Mouse (Mus musculus) midbrain, embryonic 16.5 days (tissue): ENCODE measurements around the gene Plekha6. TPM values are rescaled to one million over a fixed set of nuclear protein-coding genes. Genes with fewer than 3 reads are reported as not detected.

Experiments used
- ATAC-seq: fragments of 200-750 bp; cut with Nextera tagmentation; 2 replicates; pipeline ENCODE4 v1.8.0; 2017; ENCODE audit warnings: moderate TSS enrichment
- H3K27ac ChIP-seq: fragments of 300-500 bp; sonication (generic); 2 replicates; pipeline ENCODE4 v1.5.1; 2014; ENCODE audit warnings: mild to moderate bottlenecking, low read length, mixed read lengths
- H3K27me3 ChIP-seq: fragments of 300-500 bp; sonication (generic); 2 replicates; pipeline ENCODE4 v1.6.1; 2014; ENCODE audit warnings: low read depth, low read length, mixed read lengths; ENCODE audit not compliant: control insufficient read depth, insufficient read depth
- H3K36me3 ChIP-seq: fragments of 300-500 bp; sonication (generic); 2 replicates; pipeline ENCODE4 v1.6.1; 2014; ENCODE audit warnings: mild to moderate bottlenecking, low read length, moderate library complexity, mixed read lengths; ENCODE audit not compliant: control insufficient read depth, insufficient read depth
- H3K4me1 ChIP-seq: fragments of 300-500 bp; sonication (generic); 2 replicates; pipeline ENCODE4 v1.6.1; 2014; ENCODE audit warnings: mild to moderate bottlenecking, low read length, mixed read lengths; ENCODE audit not compliant: control insufficient read depth, insufficient read depth
- H3K4me2 ChIP-seq: fragments of 300-500 bp; sonication (generic); 2 replicates; pipeline ENCODE4 v1.6.1; 2014; ENCODE audit warnings: mild to moderate bottlenecking, low read length, mixed read lengths
- H3K4me3 ChIP-seq: fragments of 300-500 bp; sonication (generic); 2 replicates; pipeline ENCODE4 v1.5.1; 2014; ENCODE audit warnings: low read depth, mild to moderate bottlenecking, low read length, moderate library complexity, mixed read lengths
- H3K9ac ChIP-seq: fragments of 300-500 bp; sonication (generic); 2 replicates; pipeline ENCODE4 v1.6.1; 2014; ENCODE audit warnings: low read depth, low read length, mixed read lengths
- H3K9me3 ChIP-seq: fragments of 300-500 bp; sonication (generic); replicated peaks from 2 replicates; pipeline ENCODE4 v1.6.1; 2014; ENCODE audit warnings: mild to moderate bottlenecking, low read length, mixed read lengths; ENCODE audit not compliant: control insufficient read depth, poor library complexity, severe bottlenecking
- WGBS: fragments of 180-500 bp; shearing (Covaris S2); extraction: QIAGEN DNeasy Blood & Tissue Kit; methylation state at CpG from one replicate; pipeline ENCODE4 v1.1.7; 2014; 5-methylcytosine and 5-hydroxymethylcytosine counted together
- polyA plus RNA-seq: library from polyadenylated mRNA; unstranded; fragments of >200 nt; fragmentation: Nextera tagmentation; extraction: Ambion mirVana; gene quantifications from 2 replicates; pipeline ENCODE4 v1.2.1, GENCODE M21; 2015

Plekha6 gene
- polyA plus RNA-seq, 1 experiment from 2014 or later, result 17.3 TPM

GRCm38 (mm10) chr1:133258694-133259093 is 94.7 kb downstream of the Plekha6 start:
- no peak overlapping the region for H3K4me3 ChIP-seq
- no peak overlapping the region for H3K9ac ChIP-seq
- no peak overlapping the region for H3K4me2 ChIP-seq
- no peak overlapping the region for H3K27ac ChIP-seq
- H3K27me3 ChIP-seq, result no peaks in the 10 kb centered on the region
- peaks cover 7% of the 10 kb centered on the region for H3K36me3 ChIP-seq
- ATAC-seq, result no peak
- WGBS, result 60% methylated on average over 6 of the region's 6 CpGs
- no peaks in the 10 kb centered on the region for H3K9me3 ChIP-seq
- peaks cover 24% of the 10 kb centered on the region for H3K4me1 ChIP-seq

- no peaks in the 10 kb centered on the region for H3K9me3 ChIP-seq
- no peak overlapping the region for H3K27ac ChIP-seq
- no peak for ATAC-seq
- H3K36me3 ChIP-seq, result peaks cover 11% of the 10 kb centered on the region
- H3K4me1 ChIP-seq, result peaks cover 8% of the 10 kb centered on the region
- WGBS, result 84% methylated on average over 6 of the region's 6 CpGs
- H3K27me3 ChIP-seq, result no peaks in the 10 kb centered on the region
- no peak overlapping the region for H3K9ac ChIP-seq
- H3K4me3 ChIP-seq, result no peak overlapping the region
- H3K4me2 ChIP-seq, result no peak overlapping the region
Measured at GRCm38 (mm10) chr1:133262628-133263027, 98.6 kb downstream of the Plekha6 start.

GRCm38 (mm10) chr1:133263134-133263533 is 99.1 kb downstream of the Plekha6 start:
- no peak overlapping the region for H3K27ac ChIP-seq
- no peak overlapping the region for H3K9ac ChIP-seq
- H3K9me3 ChIP-seq, result no peaks in the 10 kb centered on the region
- H3K4me1 ChIP-seq, result peaks cover 9% of the 10 kb centered on the region
- peaks cover 11% of the 10 kb centered on the region for H3K36me3 ChIP-seq
- 95% methylated on average over 7 of the region's 7 CpGs for WGBS
- ATAC-seq, result no peak
- H3K27me3 ChIP-seq, result no peaks in the 10 kb centered on the region
- no peak overlapping the region for H3K4me2 ChIP-seq
- no peak overlapping the region for H3K4me3 ChIP-seq

- no peak overlapping the region for H3K27ac ChIP-seq
- no peak overlapping the region for H3K4me3 ChIP-seq
- no peak overlapping the region for H3K9ac ChIP-seq
- no peak for ATAC-seq
- peaks cover 8% of the 10 kb centered on the region for H3K4me1 ChIP-seq
- 48% methylated on average over 12 of the region's 12 CpGs for WGBS
- H3K27me3 ChIP-seq, result no peaks in the 10 kb centered on the region
- H3K36me3 ChIP-seq, result peaks cover 11% of the 10 kb centered on the region
- H3K4me2 ChIP-seq, result no peak overlapping the region
- H3K9me3 ChIP-seq, result no peaks in the 10 kb centered on the region
Measured at GRCm38 (mm10) chr1:133264367-133264766, 100.4 kb downstream of the Plekha6 start.

- Histone ChIP-seq H3K9ac (no peak overlapping the region), H3K27me3 (no peaks in the 10 kb centered on the region), H3K27ac (no peak overlapping the region), H3K4me2 (no peak overlapping the region), H3K4me1 (peaks cover 8% of the 10 kb centered on the region), H3K36me3 (peaks cover 12% of the 10 kb centered on the region), H3K9me3 (no peaks in the 10 kb centered on the region), H3K4me3 (no peak overlapping the region)
- ATAC-seq, result no peak
- WGBS, result 72% methylated on average over 11 of the region's 11 CpGs
Measured at GRCm38 (mm10) chr1:133265114-133265766, 101.2 kb downstream of the Plekha6 start.

GRCm38 (mm10) chr1:133267094-133267493 is 103.1 kb downstream of the Plekha6 start:
- no peak overlapping the region for H3K4me2 ChIP-seq
- H3K36me3 ChIP-seq, result peaks cover 18% of the 10 kb centered on the region
- peaks cover 8% of the 10 kb centered on the region for H3K4me1 ChIP-seq
- no peak overlapping the region for H3K4me3 ChIP-seq
- WGBS, result 35% methylated on average over 3 of the region's 3 CpGs
- ATAC-seq, result no peak
- no peaks in the 10 kb centered on the region for H3K9me3 ChIP-seq
- H3K27ac ChIP-seq, result no peak overlapping the region
- no peak overlapping the region for H3K9ac ChIP-seq
- no peaks in the 10 kb centered on the region for H3K27me3 ChIP-seq

GRCm38 (mm10) chr1:133267813-133268492 is 103.9 kb downstream of the Plekha6 start:
- H3K4me2 ChIP-seq, result no peak overlapping the region
- peaks cover 8% of the 10 kb centered on the region for H3K4me1 ChIP-seq
- peaks cover 18% of the 10 kb centered on the region for H3K36me3 ChIP-seq
- H3K4me3 ChIP-seq, result no peak overlapping the region
- peak overlapping the region; percentile 43 for H3K27ac ChIP-seq
- no peaks in the 10 kb centered on the region for H3K27me3 ChIP-seq
- H3K9me3 ChIP-seq, result no peaks in the 10 kb centered on the region
- peak; percentile 29; the same call in 1 of the 2 replicates for ATAC-seq
- peak overlapping the region; percentile 18; the same call in 1 of the 2 replicates for H3K9ac ChIP-seq
- WGBS, result 11% methylated on average over 10 of the region's 10 CpGs

- Histone ChIP-seq H3K36me3 (peaks cover 18% of the 10 kb centered on the region), H3K9ac (peak overlapping the region; percentile 18; the same call in 1 of the 2 replicates), H3K9me3 (no peaks in the 10 kb centered on the region), H3K27me3 (no peaks in the 10 kb centered on the region), H3K27ac (peak overlapping the region; percentile 12; the same call in 1 of the 2 replicates), H3K4me2 (no peak overlapping the region), H3K4me3 (no peak overlapping the region), H3K4me1 (peaks cover 8% of the 10 kb centered on the region)
- no peak for ATAC-seq
- 69% methylated on average over 3 of the region's 3 CpGs for WGBS
Measured at GRCm38 (mm10) chr1:133268503-133268902, 104.5 kb downstream of the Plekha6 start.

- Histone ChIP-seq H3K36me3 (peaks cover 20% of the 10 kb centered on the region), H3K4me2 (no peak overlapping the region), H3K4me3 (no peak overlapping the region), H3K4me1 (peaks cover 8% of the 10 kb centered on the region), H3K9ac (no peak overlapping the region), H3K9me3 (no peaks in the 10 kb centered on the region), H3K27ac (no peak overlapping the region), H3K27me3 (no peaks in the 10 kb centered on the region)
- ATAC-seq, result no peak
- WGBS, result 58% methylated on average over 6 of the region's 6 CpGs
Measured at GRCm38 (mm10) chr1:133270336-133270735, 106.3 kb downstream of the Plekha6 start.
